Mouse (Mus musculus) embryonic facial prominence, embryonic 10.5 days (tissue): ENCODE measurements at regions not wholly inside any gene's neighbourhood (a gene's known extent, or its start where the extent isn't known, plus 50 kb on each side); places are given as distances from the start of the nearest gene placed in this dataset.

ENCODE experiments used
- DNase-seq: peaks from one replicate; pipeline ENCODE4 v3.0.0-alpha.2; 2017; ENCODE audit warnings: low spot score
- H3K27ac ChIP-seq: fragments of 300-500 bp; sonication (generic); replicated peaks from 2 replicates; pipeline ENCODE4 v1.5.1; 2016; ENCODE audit warnings: mild to moderate bottlenecking
- H3K27me3 ChIP-seq: fragments of 300-500 bp; sonication (generic); replicated peaks from 2 replicates; pipeline ENCODE4 v1.6.1; 2016; ENCODE audit warnings: low read depth, mild to moderate bottlenecking; ENCODE audit not compliant: poor library complexity, severe bottlenecking
- H3K36me3 ChIP-seq: fragments of 300-500 bp; sonication (generic); replicated peaks from 2 replicates; pipeline ENCODE4 v1.6.1; 2016; ENCODE audit warnings: mild to moderate bottlenecking, moderate library complexity
- H3K4me1 ChIP-seq: fragments of 300-500 bp; sonication (generic); 2 replicates; pipeline ENCODE4 v1.6.1; 2016
- H3K4me3 ChIP-seq: fragments of 300-500 bp; sonication (generic); 2 replicates; pipeline ENCODE4 v1.5.1; 2016; ENCODE audit warnings: mild to moderate bottlenecking, moderate library complexity
- H3K9me3 ChIP-seq: fragments of 300-500 bp; sonication (generic); 2 replicates; pipeline ENCODE4 v1.6.1; 2016; ENCODE audit warnings: mild to moderate bottlenecking
- WGBS: fragments of 180-500 bp; shearing (Covaris S2); methylation state at CpG from one replicate; pipeline ENCODE4 v1.1.7; 2016; 5-methylcytosine and 5-hydroxymethylcytosine counted together

- H3K4me3 ChIP-seq: no peak overlapping the region
- peaks cover 38% of the 10 kb centered on the region for H3K4me1 ChIP-seq
- no peak for DNase-seq
- H3K36me3 ChIP-seq: no peaks in the 10 kb centered on the region
- peaks cover 13% of the 10 kb centered on the region; the same call in 1 of the 2 replicates for H3K27me3 ChIP-seq
- WGBS: 73% methylated on average over 8 of the region's 8 CpGs
- H3K9me3 ChIP-seq: no peaks in the 10 kb centered on the region
- no peak overlapping the region for H3K27ac ChIP-seq
These were observed 55.8 kb upstream of the Sec14l1 start for GRCm38 (mm10) chr11:117059120-117059519.

GRCm38 (mm10) chr11:117059981-117060705 is 54.8 kb upstream of the Sec14l1 start:
- Histone ChIP-seq H3K36me3 (no peaks in the 10 kb centered on the region), H3K9me3 (no peaks in the 10 kb centered on the region), H3K27me3 (peaks cover 13% of the 10 kb centered on the region; the same call in 1 of the 2 replicates), H3K4me3 (peak overlapping the region; percentile 33; the same call in 1 of the 2 replicates), H3K27ac (peak overlapping the region; percentile 44; the same call in 1 of the 2 replicates), H3K4me1 (peaks cover 42% of the 10 kb centered on the region)
- 10% methylated on average over 19 of the region's 19 CpGs for WGBS
- no peak for DNase-seq

- peak overlapping the region; percentile 33; the same call in 1 of the 2 replicates for H3K4me3 ChIP-seq
- no peaks in the 10 kb centered on the region for H3K36me3 ChIP-seq
- H3K4me1 ChIP-seq: peaks cover 42% of the 10 kb centered on the region
- peaks cover 13% of the 10 kb centered on the region; the same call in 1 of the 2 replicates for H3K27me3 ChIP-seq
- DNase-seq: no peak
- H3K9me3 ChIP-seq: no peaks in the 10 kb centered on the region
- 24% methylated on average over 9 of the region's 9 CpGs for WGBS
- H3K27ac ChIP-seq: 0 out of 2 replicates have a peak overlapping the region, but pooled peaks have one; percentile 30
These were observed 54.1 kb upstream of the Sec14l1 start for GRCm38 (mm10) chr11:117060706-117061337.

GRCm38 (mm10) chr11:117062772-117063499 is 52.0 kb upstream of the Sec14l1 start:
- Histone ChIP-seq H3K4me3 (no peak overlapping the region), H3K27ac (no peak overlapping the region), H3K27me3 (peaks cover 13% of the 10 kb centered on the region; the same call in 1 of the 2 replicates), H3K36me3 (no peaks in the 10 kb centered on the region), H3K4me1 (peaks cover 34% of the 10 kb centered on the region), H3K9me3 (no peaks in the 10 kb centered on the region)
- DNase-seq: no peak
- 76% methylated on average over 14 of the region's 14 CpGs for WGBS
